16 mouse cellular contexts compared by ENCODE assay signal in genomic region chr8:45593711-45594110, GRCm38 (mm10).
DNase-seq lines count a peak whose midpoint lies in the region; ATAC-seq lines count a peak whose summit lies in the region.
"Had no signal": no experiment of that assay in that cellular context is flagged by ENCODE, and none has a peak within 500 bp of the region (broad histone marks: within the 10 kb centered on the region; RNA-seq: fewer than 3 reads in every experiment).

No protein-coding gene starts in this region.

- peak; percentile 22 to 45 for DNase-seq in layer of hippocampus, adult 18-20 months (ENCODE audit: low spot score in 2 of 2)
- DNase-seq in layer of hippocampus, postnatal 36 days: no peak
- DNase-seq in left cerebral cortex, adult 18-20 months (ENCODE audit: low spot score in 2 of 2): peak; percentile 81 to 87
- peak; percentile 59 to 88 for DNase-seq in right cerebral cortex, postnatal 10 days (ENCODE audit: low spot score in 2 of 2)
- no peak for DNase-seq in cerebellum, postnatal 25 days
- DNase-seq in urinary bladder, adult 2 months (ENCODE audit: low spot score): no peak
- no peak for DNase-seq in ovary, adult 18-20 months (ENCODE audit: low spot score)
- DNase-seq: adrenal gland, postnatal 25 days; cerebellum, adult 18-20 months; cerebellum, postnatal 36 days; gastrocnemius, postnatal 36 days; kidney, adult 11 months; thymus, postnatal 36 days had no signal

- peak; percentile 97 for ATAC-seq in frontal cortex, adult (ENCODE audit: low TSS enrichment)
- ATAC-seq: activated CD4-positive, CD25-positive, alpha-beta regulatory T cell, adult 4 months; forebrain, embryonic 16.5 days had no signal

Comparison
In these comparisons a context has a peak if more than half of its experiments do, and no peak if none do; other contexts are left out.
1. DNase-seq: peak in layer of hippocampus, adult 18-20 months (2 of 2), left cerebral cortex, adult 18-20 months (2 of 2) and right cerebral cortex, postnatal 10 days (2 of 2); none in layer of hippocampus, postnatal 36 days (0 of 2), cerebellum, postnatal 25 days (0 of 2), urinary bladder, adult 2 months (single experiment) and ovary, adult 18-20 months (single experiment).